Mouse (Mus musculus) hindbrain, postnatal 0 days (tissue): ENCODE results near the gene Slc12a9. TPM values are rescaled to one million over a fixed set of nuclear protein-coding genes. Genes with fewer than 3 reads are reported as not detected.

Source experiments
- ATAC-seq: fragments of 200-750 bp; cut with Nextera tagmentation; 2 replicates; pipeline ENCODE4 v1.8.0; 2017; ENCODE audit warnings: mild to moderate bottlenecking, moderate TSS enrichment, moderate library complexity
- DNase-seq: peaks from one replicate; pipeline ENCODE4 v3.0.0-alpha.2; 2015; ENCODE audit warnings: low spot score
- H3K27ac ChIP-seq: fragments of 300-500 bp; sonication (generic); 2 replicates; pipeline ENCODE4 v1.5.1; 2014; ENCODE audit warnings: mild to moderate bottlenecking
- H3K27me3 ChIP-seq: fragments of 300-500 bp; sonication (generic); 2 replicates; pipeline ENCODE4 v1.6.1; 2014; ENCODE audit warnings: low read length, mixed read lengths; ENCODE audit not compliant: insufficient read depth
- H3K36me3 ChIP-seq: fragments of 300-500 bp; sonication (generic); 2 replicates; pipeline ENCODE4 v1.6.1; 2014; ENCODE audit warnings: low read length, mixed read lengths; ENCODE audit not compliant: insufficient read depth
- H3K4me1 ChIP-seq: fragments of 300-500 bp; sonication (generic); 2 replicates; pipeline ENCODE4 v1.6.1; 2014; ENCODE audit warnings: antibody characterized with exemption, low read length, mixed read lengths; ENCODE audit not compliant: insufficient read depth
- H3K4me2 ChIP-seq: fragments of 300-500 bp; sonication (generic); 2 replicates; pipeline ENCODE4 v1.6.1; 2014; ENCODE audit warnings: low read depth, mild to moderate bottlenecking, low read length, moderate library complexity, mixed read lengths
- H3K4me3 ChIP-seq: fragments of 300-500 bp; sonication (generic); 2 replicates; pipeline ENCODE4 v1.5.1; 2014; ENCODE audit warnings: low read length
- H3K9ac ChIP-seq: fragments of 300-500 bp; sonication (generic); replicated peaks from 2 replicates; pipeline ENCODE4 v1.6.1; 2014; ENCODE audit warnings: mild to moderate bottlenecking, low read length, moderate library complexity, mixed read lengths
- H3K9me3 ChIP-seq: fragments of 300-500 bp; sonication (generic); 2 replicates; pipeline ENCODE4 v1.6.1; 2016; ENCODE audit warnings: low read length, mixed read lengths
- CTCF ChIP-seq: IDR thresholded peaks from 2 replicates; pipeline ENCODE4 v1.5.1; 2016; ENCODE audit warnings: antibody characterized with exemption, control low read depth, low read depth
- WGBS: fragments of 180-500 bp; shearing (Covaris S2); extraction: QIAGEN DNeasy Blood & Tissue Kit; methylation state at CpG from one replicate; pipeline ENCODE4 v1.1.7; 2014; 5-methylcytosine and 5-hydroxymethylcytosine counted together
- polyA plus RNA-seq: library from polyadenylated mRNA; unstranded; fragments of >200 nt; fragmentation: Nextera tagmentation; extraction: Ambion mirVana; gene quantifications from 2 replicates; pipeline ENCODE4 v1.2.1, GENCODE M21; 2015
- total RNA-seq: library from RNA; depleted of rRNA; stranded (reverse); fragments of >200 nt; gene quantifications from 2 replicates; pipeline ENCODE4 v1.2.3, GENCODE M21; 2014

Gene Slc12a9
- total and polyA plus RNA-seq, 2 experiments from 2014 or later = 27.3 to 41.3 TPM

- Histone ChIP-seq H3K9ac (no peak overlapping the region), H3K4me1 (peaks cover 6% of the 10 kb centered on the region; the same call in 1 of the 2 replicates), H3K4me3 (no peak overlapping the region), H3K36me3 (peaks cover 69% of the 10 kb centered on the region), H3K27me3 (no peaks in the 10 kb centered on the region), H3K9me3 (no peaks in the 10 kb centered on the region), H3K4me2 (no peak overlapping the region), H3K27ac (no peak overlapping the region)
- TF ChIP-seq CTCF = no peak
- ATAC-seq (no peak), DNase-seq (no peak)
- WGBS = 90% methylated on average over 14 of the region's 14 CpGs
Observed at GRCm38 (mm10) chr5:137297126-137297525, 36.3 kb downstream of the Slc12a9 start.

GRCm38 (mm10) chr5:137295712-137296111 lies 37.7 kb downstream of the Slc12a9 start:
- WGBS = 96% methylated on average over 15 of the region's 15 CpGs

GRCm38 (mm10) chr5:137295296-137295695 lies 38.1 kb downstream of the Slc12a9 start:
- Histone ChIP-seq H3K36me3 (peaks cover 50% of the 10 kb centered on the region), H3K27ac (peak overlapping the region; percentile 88; the same call in 1 of the 2 replicates), H3K27me3 (no peaks in the 10 kb centered on the region), H3K4me3 (peak overlapping the region; percentile 53), H3K4me2 (peak overlapping the region; percentile 95), H3K9me3 (no peaks in the 10 kb centered on the region), H3K9ac (peak overlapping the region; percentile 76; the same call in 1 of the 2 replicates), H3K4me1 (peaks cover 6% of the 10 kb centered on the region; the same call in 1 of the 2 replicates)
- no peak for DNase-seq
- no peak for TF ChIP-seq CTCF
- WGBS = 81% methylated on average over 9 of the region's 9 CpGs
- ATAC-seq = no peak

More at GRCm38 (mm10) chr5:137295712-137296111, 37.7 kb downstream of the Slc12a9 start:
- Histone ChIP-seq H3K4me1 (peaks cover 6% of the 10 kb centered on the region; the same call in 1 of the 2 replicates), H3K9ac (no peak overlapping the region), H3K4me2 (no peak overlapping the region), H3K27me3 (no peaks in the 10 kb centered on the region), H3K36me3 (peaks cover 55% of the 10 kb centered on the region), H3K4me3 (no peak overlapping the region), H3K27ac (no peak overlapping the region), H3K9me3 (no peaks in the 10 kb centered on the region)
- DNase-seq (no peak), ATAC-seq (no peak)
- no peak for TF ChIP-seq CTCF

GRCm38 (mm10) chr5:137294744-137295093 lies 38.7 kb downstream of the Slc12a9 start:
- WGBS = 7% methylated on average over 18 of the region's 18 CpGs
- no peak for TF ChIP-seq CTCF

GRCm38 (mm10) chr5:137293839-137294743 lies 39.3 kb downstream of the Slc12a9 start, which contains the start of gene Ufsp1:
TSS of gene Ufsp1 (plus strand) at chr5:137294629.
- Histone ChIP-seq H3K27ac (peak within 1 kb of the TSS; percentile 88), H3K9me3 (no peaks in the 10 kb centered on the region), H3K4me1 (peaks cover 6% of the 10 kb centered on the region; the same call in 1 of the 2 replicates), H3K36me3 (peaks cover 38% of the 10 kb centered on the region), H3K4me3 (peak within 1 kb of the TSS; percentile 53), H3K9ac (peak within 1 kb of the TSS; percentile 76), H3K4me2 (peak within 1 kb of the TSS; percentile 95), H3K27me3 (no peaks in the 10 kb centered on the region)
- under 1% methylated on average over 52 of the region's 52 CpGs for WGBS
- TF ChIP-seq CTCF = peak; percentile 36
- ATAC-seq (peak; percentile 96), DNase-seq (peak; percentile 98)

More at GRCm38 (mm10) chr5:137294744-137295093, 38.7 kb downstream of the Slc12a9 start:
- H3K36me3 ChIP-seq = peaks cover 45% of the 10 kb centered on the region
- peak overlapping the region; percentile 95 for H3K4me2 ChIP-seq
- H3K9me3 ChIP-seq = no peaks in the 10 kb centered on the region
- H3K27me3 ChIP-seq = no peaks in the 10 kb centered on the region
- peak overlapping the region; percentile 88 for H3K27ac ChIP-seq
- ATAC-seq (peak; percentile 61), DNase-seq (no peak)
- H3K4me3 ChIP-seq = peak overlapping the region; percentile 53
- H3K9ac ChIP-seq = peak overlapping the region; percentile 76
- H3K4me1 ChIP-seq = peaks cover 6% of the 10 kb centered on the region; the same call in 1 of the 2 replicates

GRCm38 (mm10) chr5:137293282-137293681 lies 40.1 kb downstream of the Slc12a9 start:
- ATAC-seq (no peak), DNase-seq (peak; percentile 66)
- WGBS = 0% methylated on average over 15 of the region's 15 CpGs
- peak overlapping the region; percentile 76 for H3K9ac ChIP-seq
- H3K4me1 ChIP-seq = peaks cover 6% of the 10 kb centered on the region; the same call in 1 of the 2 replicates
- H3K36me3 ChIP-seq = peaks cover 30% of the 10 kb centered on the region
- H3K27me3 ChIP-seq = no peaks in the 10 kb centered on the region
- no peaks in the 10 kb centered on the region for H3K9me3 ChIP-seq
- TF ChIP-seq CTCF = peak; percentile 45
- H3K4me2 ChIP-seq = peak overlapping the region; percentile 95
- peak overlapping the region; percentile 53 for H3K4me3 ChIP-seq
- peak overlapping the region; percentile 88 for H3K27ac ChIP-seq
